Mouse (Mus musculus) liver, adult 2 months (tissue): Measurements from ENCODE around the gene Itpkb.

Source experiments
- CTCF ChIP-seq: fragments of 200-500 bp; IDR thresholded peaks from 2 replicates; pipeline ENCODE4 v1.5.1; 2011; ENCODE audit warnings: low read depth, low read length, control low read depth
- POLR2A ChIP-seq: fragments of 200-500 bp; IDR thresholded peaks from 2 replicates; pipeline ENCODE4 v1.6.1; 2011; ENCODE audit warnings: low read length, control low read depth; ENCODE audit not compliant: insufficient read depth; ENCODE audit errors: extremely low read depth

- TF ChIP-seq CTCF (no peak), POLR2A (no peak)
These were observed 8.1 kb downstream of the Itpkb start for GRCm38 (mm10) chr1:180338358-180338757.
